Mouse (Mus musculus) lung, adult 2 months (tissue): ENCODE measurements around the gene Baat.

Experiments
- CTCF ChIP-seq: fragments of 200-500 bp; IDR thresholded peaks from 2 replicates; pipeline ENCODE4 v1.5.1; 2011; ENCODE audit warnings: mild to moderate bottlenecking, low read length, control low read depth; ENCODE audit not compliant: insufficient read depth
- POLR2A ChIP-seq: fragments of 200-500 bp; IDR thresholded peaks from 2 replicates; pipeline ENCODE4 v1.6.1; 2011; ENCODE audit warnings: low read depth, mild to moderate bottlenecking, control low read depth, low read length, borderline replicate concordance; ENCODE audit errors: extremely low read depth

DNA sequence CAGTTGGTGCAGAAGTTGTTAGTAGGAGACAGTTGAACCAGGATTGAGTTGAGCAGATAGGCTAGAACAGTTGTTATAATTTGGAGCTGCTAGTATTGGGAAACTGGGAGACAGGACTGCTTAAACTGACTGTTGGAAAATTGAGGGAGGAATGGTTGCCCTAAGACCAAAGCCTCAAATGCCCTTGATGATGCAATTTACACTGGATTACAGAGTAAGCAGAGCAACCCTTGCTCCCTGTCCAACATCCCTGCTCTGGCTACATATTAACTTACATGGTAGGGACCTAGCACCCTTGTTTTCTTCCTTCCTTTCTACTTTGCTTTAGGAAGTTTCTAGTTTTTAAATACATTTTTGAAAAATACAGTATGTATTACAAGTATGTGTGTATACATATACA is 20.9 kb downstream of the Baat start:
- TF ChIP-seq CTCF, result no peak
- TF ChIP-seq POLR2A, result no peak
